Mouse (Mus musculus) layer of hippocampus, adult 9-10 months (tissue): Measurements from ENCODE around the gene Cd248.

Experiments
- DNase-seq: peaks from one replicate; pipeline ENCODE4 v3.0.0; 2022; ENCODE audit warnings: low spot score

The Cd248 gene

DNA sequence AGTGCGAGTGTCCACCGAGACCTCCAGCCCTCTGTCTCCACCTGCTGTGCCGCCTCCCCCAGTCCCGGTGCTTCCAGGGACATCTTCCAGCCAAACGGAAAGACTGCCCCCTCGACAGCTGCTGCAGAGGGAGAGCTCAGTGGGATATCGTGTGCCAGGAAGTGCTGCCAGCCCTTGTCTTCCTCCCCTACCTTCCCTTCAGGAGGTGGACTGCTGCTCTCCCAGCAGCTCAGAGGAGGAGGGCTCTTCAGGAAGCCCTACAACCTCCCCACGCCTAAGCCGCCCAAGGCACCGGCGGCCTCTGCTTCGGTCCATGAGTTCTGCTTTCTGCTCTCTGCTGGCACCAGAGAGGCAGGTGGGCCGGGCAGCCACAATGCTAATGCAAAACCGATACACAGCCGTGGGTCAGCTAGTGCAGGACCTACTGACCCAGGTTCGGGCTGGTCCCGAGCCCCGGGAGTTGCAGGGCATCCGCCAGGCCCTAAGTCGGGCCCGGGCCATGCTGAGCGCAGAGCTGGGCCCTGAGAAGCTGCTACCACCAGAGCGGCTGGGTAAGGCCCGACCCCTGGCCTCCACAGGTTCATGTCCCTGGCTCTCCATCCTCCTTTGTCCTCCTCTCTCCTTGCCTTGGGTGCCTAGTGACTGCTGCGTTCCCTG lies 15.6 kb upstream of the Cd248 start:
- no peak for DNase-seq

GRCm38 (mm10) chr19:5052853-5053252 lies 15.0 kb upstream of the Cd248 start:
- no peak for DNase-seq

DNA sequence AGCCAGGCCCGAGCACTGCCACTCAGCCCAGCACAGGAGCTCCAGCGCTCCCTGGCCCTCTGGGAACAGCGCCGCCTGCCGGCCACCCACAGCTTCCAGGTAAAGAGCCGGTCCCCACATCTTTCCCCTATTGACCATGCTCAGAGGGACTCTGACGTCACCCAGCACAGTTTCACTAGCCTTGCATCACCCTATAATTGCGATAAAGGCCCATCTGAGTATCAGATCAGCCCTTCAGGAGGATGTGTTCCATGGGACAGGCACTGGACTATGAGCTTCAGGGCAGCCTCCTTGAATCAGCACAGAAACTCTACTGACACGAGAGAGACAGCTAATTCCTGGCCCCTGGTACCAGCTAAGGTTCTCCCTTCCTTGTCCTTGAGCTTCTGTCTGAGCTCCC lies 14.0 kb upstream of the Cd248 start:
- no peak for DNase-seq

DNA sequence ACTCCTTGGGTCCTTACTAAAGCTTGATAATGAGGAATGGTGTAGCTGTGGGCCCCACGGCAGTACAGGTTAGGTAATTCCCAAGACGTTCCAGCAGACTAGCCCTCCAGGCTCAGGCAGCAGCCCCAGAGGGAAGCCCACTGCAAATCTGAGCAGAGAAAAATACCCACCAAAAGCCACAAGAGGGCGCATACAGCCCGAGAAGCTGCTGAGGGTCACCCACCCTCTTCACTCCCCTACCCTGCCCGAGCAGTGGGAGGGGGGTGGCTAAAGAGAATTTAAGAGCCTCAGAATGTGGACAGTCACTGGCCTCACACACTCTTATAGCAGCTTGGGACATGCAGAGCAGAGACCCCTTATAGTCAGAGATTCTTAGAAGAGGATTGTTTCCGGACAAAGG lies 11.6 kb upstream of the Cd248 start:
- DNase-seq = no peak

DNA sequence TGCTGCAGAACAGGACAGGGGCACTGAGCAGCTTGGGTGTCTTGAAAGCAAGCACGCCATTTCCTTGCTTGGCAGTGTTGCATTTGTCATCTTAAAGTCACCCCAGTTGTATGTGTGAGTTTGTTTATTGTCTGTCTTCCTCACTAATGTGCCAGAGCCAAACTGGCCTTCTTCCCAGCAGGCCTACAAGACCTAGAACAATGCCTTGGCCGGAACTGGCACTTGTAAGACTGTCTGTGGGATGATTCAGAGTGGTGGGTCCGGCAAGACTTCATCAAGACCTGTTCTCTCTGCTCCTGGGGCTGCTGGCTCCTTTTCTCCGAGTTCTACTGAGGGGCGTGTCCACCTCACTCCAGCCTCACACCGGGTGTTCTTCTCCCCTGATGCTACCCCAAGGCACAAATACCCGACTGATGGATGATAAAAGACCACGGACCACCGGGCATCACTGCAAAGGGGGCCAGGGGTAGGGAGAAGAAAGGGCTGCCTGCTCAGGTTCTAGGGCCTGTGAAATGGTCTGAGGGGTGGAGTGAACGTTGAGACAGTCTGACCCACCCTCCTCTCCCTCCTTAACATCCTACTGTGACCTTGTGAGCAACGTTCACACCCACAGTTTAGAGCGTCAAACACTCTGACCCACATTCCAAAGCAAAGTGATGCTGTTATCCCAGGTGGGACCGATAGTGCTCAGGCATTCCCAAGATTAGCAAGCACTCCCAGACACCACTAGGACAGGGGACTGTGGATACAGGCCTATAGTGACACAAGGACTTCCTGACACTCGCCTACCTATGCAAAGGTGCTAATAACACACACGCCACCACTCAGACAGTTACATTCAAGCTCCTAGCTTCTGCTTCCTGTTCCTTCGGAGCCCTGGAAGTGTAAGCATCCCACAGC lies 9.8 kb upstream of the Cd248 start:
- no peak for DNase-seq

DNA sequence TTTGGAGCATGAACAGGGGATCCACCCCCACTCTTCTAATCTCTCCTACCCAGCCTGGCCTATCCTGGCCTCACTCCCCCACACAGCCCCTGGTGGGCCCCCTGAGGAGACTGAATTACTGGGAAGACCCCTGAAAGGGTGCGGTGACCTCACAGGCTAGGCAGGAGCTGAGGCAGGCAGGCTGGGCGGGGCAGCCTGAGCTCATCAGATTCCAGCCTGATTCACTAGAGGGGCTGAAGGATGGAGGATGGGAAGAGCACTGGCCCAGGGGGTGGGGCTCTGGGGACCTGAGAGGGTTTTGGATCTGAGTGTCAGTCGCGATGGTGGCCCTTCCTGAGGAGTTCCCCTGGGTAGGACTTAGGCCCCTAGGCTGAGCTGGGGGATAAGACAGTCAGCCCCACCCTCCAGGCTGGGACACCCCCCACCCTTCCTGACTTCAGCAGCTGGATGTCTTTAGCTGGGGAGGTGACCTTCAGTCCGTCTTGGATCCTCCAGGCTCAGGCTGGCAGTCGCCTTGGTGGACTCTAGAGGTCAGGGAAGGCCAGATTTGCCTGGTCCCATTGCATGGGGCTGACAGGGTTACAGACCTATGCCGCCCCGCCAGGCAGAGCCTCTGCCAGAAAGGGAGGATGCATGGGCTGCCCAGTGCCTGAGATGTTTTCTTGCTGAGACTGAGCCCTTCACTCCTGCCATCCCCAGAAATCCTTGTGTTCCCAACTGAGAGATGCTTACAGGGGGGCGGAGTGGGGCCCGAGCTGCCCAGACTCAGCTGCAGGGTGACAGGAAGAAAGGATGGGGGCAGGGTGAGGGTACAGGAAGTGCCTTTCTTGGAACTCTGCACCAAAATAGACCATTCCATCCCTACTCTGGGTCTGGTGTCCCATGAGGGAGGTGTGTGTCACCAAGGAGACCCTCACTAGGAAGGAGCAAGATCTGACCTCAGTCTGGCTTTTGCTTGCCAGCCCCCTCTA lies 8.8 kb upstream of the Cd248 start:
- DNase-seq = no peak

- DNase-seq = no peak
These were observed 7.2 kb upstream of the Cd248 start for GRCm38 (mm10) chr19:5060365-5061330.

DNA sequence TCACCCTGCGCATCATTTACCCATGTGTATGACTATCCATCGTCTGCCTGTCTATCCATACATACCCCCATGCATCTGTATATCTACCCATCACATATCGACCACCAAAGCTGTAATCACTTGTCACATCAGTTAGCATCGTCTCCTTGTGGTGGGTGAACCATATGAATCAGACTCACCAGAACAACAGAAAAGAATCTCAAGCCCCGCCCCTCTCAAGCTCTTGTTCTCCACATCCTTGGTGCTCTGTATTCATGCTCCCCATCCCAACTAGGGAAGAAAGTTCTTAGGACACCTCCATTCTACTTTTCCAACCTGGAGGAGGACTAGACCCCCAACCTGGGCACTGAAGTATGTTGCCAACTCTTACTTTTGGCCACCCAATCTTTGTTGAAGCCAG lies 5.8 kb upstream of the Cd248 start:
- no peak for DNase-seq

- DNase-seq = no peak
These were observed 5.4 kb upstream of the Cd248 start for GRCm38 (mm10) chr19:5062446-5062845.

DNA sequence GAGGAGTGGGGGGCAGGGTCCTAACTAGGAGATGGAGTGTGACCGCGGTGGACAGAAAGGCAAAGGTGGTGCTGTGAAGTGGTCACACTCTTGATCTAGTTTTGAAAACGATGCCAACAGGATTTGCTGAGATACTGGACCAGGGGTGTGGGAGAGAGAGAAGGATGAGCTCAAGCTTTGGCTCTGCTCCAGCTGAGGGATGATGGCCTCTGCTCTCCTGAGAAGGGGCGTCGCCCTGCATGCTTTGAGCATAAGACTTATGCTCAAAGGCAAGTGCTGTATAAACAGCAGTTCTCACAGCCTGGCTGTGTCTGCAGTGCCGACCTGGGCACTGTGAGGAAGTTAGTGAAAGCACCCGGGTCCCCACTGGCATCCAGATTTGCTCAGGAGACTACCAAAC lies 2.8 kb upstream of the Cd248 start:
- no peak for DNase-seq

GRCm38 (mm10) chr19:5067040-5067799 lies 658 bp upstream of the Cd248 start:
- DNase-seq = no peak

DNA sequence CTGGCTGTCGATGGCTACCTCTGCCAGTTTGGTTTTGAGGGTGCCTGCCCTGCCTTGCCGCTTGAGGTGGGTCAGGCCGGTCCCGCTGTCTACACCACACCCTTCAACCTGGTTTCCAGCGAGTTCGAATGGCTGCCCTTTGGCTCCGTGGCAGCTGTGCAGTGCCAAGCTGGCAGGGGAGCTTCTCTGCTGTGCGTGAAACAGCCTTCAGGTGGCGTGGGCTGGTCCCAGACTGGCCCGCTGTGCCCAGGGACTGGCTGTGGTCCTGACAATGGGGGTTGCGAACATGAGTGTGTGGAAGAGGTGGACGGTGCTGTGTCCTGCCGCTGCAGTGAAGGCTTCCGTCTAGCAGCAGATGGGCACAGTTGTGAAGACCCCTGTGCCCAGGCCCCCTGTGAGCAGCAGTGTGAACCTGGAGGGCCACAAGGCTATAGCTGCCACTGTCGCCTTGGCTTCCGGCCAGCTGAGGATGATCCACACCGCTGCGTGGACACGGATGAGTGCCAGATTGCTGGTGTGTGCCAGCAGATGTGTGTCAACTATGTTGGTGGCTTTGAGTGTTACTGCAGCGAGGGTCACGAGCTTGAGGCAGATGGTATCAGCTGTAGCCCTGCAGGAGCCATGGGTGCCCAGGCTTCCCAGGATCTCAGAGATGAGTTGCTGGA lies 824 bp downstream of the Cd248 start:
- no peak for DNase-seq

DNA sequence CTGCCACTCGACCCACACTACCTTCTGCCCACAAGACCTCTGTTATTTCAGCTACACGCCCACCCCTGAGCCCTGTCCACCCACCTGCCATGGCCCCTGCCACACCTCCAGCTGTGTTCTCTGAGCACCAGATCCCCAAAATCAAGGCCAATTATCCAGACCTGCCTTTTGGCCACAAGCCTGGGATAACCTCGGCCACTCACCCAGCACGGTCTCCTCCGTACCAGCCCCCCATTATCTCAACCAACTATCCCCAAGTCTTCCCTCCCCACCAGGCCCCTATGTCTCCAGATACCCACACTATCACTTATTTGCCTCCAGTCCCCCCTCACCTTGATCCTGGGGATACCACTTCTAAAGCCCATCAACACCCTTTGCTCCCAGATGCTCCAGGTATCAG lies 1.6 kb downstream of the Cd248 start:
- DNase-seq = no peak

DNA sequence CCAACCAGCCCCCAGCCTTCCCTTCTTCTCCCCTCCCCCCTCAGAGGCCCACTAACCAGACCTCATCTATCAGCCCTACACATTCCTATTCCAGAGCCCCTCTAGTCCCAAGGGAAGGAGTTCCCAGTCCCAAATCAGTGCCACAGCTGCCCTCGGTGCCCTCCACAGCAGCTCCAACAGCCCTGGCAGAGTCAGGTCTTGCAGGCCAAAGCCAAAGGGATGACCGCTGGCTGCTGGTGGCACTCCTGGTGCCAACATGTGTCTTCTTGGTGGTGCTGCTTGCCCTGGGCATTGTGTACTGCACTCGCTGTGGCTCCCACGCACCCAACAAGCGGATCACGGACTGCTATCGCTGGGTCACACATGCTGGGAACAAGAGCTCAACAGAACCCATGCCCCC lies 2.1 kb downstream of the Cd248 start:
- no peak for DNase-seq

DNA sequence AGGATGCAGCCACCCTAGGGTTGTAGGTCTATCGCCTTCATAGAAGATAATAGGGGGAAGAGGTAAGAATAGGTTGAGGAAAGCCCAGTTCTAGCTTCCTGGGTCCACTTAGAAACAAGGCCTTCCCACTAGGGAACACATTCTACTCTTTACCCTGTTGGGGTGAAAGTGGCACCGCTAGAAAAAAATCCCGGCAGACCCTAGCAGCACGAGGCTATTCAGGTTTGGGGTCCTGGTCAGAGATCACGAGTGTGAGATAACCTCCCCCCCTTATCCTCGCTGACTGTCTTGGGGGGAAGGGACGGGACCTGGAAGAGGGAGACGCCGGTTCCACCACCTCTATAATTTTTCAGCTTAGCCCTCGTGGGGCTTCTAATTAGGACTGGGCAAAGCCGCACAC lies 3.2 kb downstream of the Cd248 start:
- DNase-seq = no peak

- no peak for DNase-seq
These were observed 3.9 kb downstream of the Cd248 start for GRCm38 (mm10) chr19:5071545-5072369.

DNA sequence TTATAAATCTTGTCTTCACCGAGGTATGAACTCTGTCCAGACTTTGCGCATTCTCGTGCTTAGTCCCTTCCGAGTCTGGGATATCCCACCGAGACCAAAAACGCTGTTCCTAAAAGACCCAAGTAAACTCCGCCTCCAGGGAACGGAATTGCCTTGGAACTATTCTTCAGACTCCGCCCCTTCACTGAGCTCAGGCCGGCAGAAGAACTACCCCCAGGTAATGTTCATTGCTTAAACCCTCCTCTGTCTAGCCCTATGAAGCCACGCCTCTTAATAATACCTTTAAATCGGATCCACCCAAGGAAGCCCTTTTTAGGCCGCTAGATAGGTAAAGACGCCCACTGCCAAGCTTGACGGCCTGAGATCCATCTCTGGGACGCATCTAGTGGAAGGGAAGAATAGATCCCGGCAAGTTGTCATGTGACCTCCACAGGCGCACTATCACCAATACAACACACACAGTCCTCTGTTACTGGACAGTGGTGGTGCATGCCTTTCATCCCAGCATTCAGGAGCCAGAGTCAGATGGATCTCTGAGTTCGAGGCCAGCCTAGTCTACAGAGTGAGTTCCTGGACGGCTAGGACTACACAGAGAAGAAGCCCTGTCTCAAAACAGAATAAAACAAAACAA lies 4.6 kb downstream of the Cd248 start:
- DNase-seq = no peak

GRCm38 (mm10) chr19:5073028-5073427 lies 5.2 kb downstream of the Cd248 start:
- no peak for DNase-seq

GRCm38 (mm10) chr19:5073518-5073917 lies 5.6 kb downstream of the Cd248 start:
- DNase-seq = no peak
